Mouse (Mus musculus): ENCODE data around the gene Naa80. TPM values are rescaled to one million over a fixed set of nuclear protein-coding genes. Genes with fewer than 3 reads are reported as not detected.

Naa80 gene
- polyA plus RNA-seq, 1 experiment from 2014 or later = 15.8 TPM

DNA sequence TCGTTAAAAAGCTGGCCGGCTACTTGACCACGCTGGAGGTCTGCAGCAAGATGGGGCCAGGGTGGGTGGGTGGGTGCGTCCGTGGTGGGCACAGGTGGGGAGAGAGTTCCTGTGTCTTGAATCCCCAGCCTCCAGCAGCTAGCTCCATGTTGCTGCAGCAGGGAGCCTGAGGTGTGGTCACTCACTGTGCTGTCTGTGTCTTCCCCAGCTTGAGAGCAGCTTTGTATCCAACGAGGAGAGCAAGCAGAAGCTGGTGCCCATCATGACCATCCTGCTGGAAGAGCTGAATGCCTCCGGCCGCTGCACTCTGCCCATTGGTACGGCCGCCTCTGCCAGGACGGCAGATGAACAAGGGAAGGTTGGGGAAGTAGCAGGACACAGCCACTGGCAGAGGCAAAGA lies 35.4 kb upstream of the Naa80 start:
- H3K27me3 ChIP-seq (replicated peaks) = no peaks in the 10 kb centered on the region; the same call in 1 of the 2 replicates
- H3K9ac ChIP-seq = no peak overlapping the region
- H3K4me1 ChIP-seq = peaks cover 34% of the 10 kb centered on the region
- WGBS = 91% methylated on average over 11 of the region's 11 CpGs
- no peak overlapping the region for H3K27ac ChIP-seq
- peak overlapping the region; percentile 90 for H3K4me2 ChIP-seq (replicated peaks)
- no peak for ATAC-seq (ENCODE audit: low FRiP score, low read depth)
- peaks cover 42% of the 10 kb centered on the region for H3K36me3 ChIP-seq
- no peaks in the 10 kb centered on the region for H3K9me3 ChIP-seq
- H3K4me3 ChIP-seq = no peak overlapping the region

DNA sequence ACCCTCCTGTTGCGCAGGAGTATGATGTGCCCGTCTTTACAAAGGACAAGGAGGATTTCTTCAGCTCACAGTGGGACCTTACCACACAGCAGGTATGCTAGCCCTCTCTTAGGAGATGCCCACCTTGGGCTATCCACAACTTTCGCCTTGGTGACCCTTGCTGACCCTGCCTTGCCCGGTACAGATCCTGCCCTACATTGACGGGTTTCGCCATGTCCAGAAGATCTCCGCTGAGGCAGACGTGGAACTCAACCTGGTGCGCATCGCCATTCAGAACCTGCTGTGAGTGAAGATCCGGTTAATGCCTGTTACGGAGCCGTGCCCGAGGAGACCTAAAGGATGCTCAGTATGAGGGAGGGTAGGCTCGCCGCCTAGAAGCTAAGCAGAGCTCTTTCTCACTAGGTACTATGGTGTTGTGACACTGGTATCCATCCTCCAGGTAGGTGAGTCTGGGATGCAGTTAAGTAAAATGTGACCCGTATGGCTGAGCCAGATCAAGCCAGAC lies 34.4 kb upstream of the Naa80 start:
- Histone ChIP-seq H3K9ac (no peak overlapping the region), H3K27ac (no peak overlapping the region), H3K4me3 (no peak overlapping the region), H3K36me3 (peaks cover 32% of the 10 kb centered on the region), H3K4me2 (replicated peaks) (no peak overlapping the region), H3K9me3 (no peaks in the 10 kb centered on the region), H3K4me1 (peaks cover 34% of the 10 kb centered on the region), H3K27me3 (replicated peaks) (peaks cover 9% of the 10 kb centered on the region)
- 96% methylated on average over 17 of the region's 17 CpGs for WGBS
- ATAC-seq (ENCODE audit: low FRiP score, low read depth) = no peak

GRCm38 (mm10) chr9:107544729-107545128 lies 34.0 kb upstream of the Naa80 start:
- no peak for ATAC-seq (ENCODE audit: low FRiP score, low read depth)
- Histone ChIP-seq H3K27ac (no peak overlapping the region), H3K4me3 (no peak overlapping the region), H3K9ac (no peak overlapping the region), H3K4me1 (peaks cover 34% of the 10 kb centered on the region), H3K9me3 (no peaks in the 10 kb centered on the region), H3K4me2 (replicated peaks) (no peak overlapping the region), H3K36me3 (peaks cover 27% of the 10 kb centered on the region), H3K27me3 (replicated peaks) (peaks cover 14% of the 10 kb centered on the region)
- 92% methylated on average over 12 of the region's 12 CpGs for WGBS

DNA sequence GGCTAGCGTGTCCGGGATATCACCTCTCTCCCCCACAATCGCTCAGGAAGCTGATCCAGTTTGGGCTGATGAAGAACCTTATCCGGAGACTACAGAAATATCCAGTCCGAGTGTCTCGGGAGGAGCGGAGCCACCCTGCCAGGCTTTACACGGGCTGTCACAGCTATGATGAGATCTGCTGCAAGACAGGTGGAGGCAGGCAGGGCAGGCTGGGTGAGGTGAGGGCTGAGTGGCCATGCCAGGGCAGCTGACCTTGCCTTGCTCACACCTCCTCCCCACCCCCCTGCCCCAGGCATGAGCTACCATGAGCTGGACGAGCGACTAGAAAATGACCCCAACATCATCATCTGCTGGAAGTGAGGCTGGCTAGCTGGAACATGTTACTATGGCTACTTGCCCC lies 33.5 kb upstream of the Naa80 start:
- no peak overlapping the region for H3K27ac ChIP-seq
- no peak for ATAC-seq (ENCODE audit: low FRiP score, low read depth)
- H3K36me3 ChIP-seq = peaks cover 23% of the 10 kb centered on the region
- WGBS = 87% methylated on average over 10 of the region's 10 CpGs
- no peak overlapping the region for H3K4me2 ChIP-seq (replicated peaks)
- H3K4me1 ChIP-seq = peaks cover 34% of the 10 kb centered on the region
- no peak overlapping the region for H3K9ac ChIP-seq
- no peaks in the 10 kb centered on the region for H3K9me3 ChIP-seq
- H3K27me3 ChIP-seq (replicated peaks) = peaks cover 19% of the 10 kb centered on the region
- H3K4me3 ChIP-seq = no peak overlapping the region

- Histone ChIP-seq H3K4me1 (peaks cover 34% of the 10 kb centered on the region), H3K4me3 (no peak overlapping the region), H3K4me2 (replicated peaks) (no peak overlapping the region), H3K36me3 (peaks cover 21% of the 10 kb centered on the region), H3K9ac (no peak overlapping the region), H3K9me3 (no peaks in the 10 kb centered on the region), H3K27me3 (replicated peaks) (peaks cover 23% of the 10 kb centered on the region), H3K27ac (no peak overlapping the region)
- WGBS = 9% methylated on average over 3 of the region's 3 CpGs
- no peak for ATAC-seq (ENCODE audit: low FRiP score, low read depth)
Observed at GRCm38 (mm10) chr9:107545602-107546001, 33.1 kb upstream of the Naa80 start.

- no peak within 1 kb of the TSS for H3K27ac ChIP-seq
- H3K4me3 ChIP-seq = no peak within 1 kb of the TSS
- peaks cover 37% of the 10 kb centered on the region for H3K4me1 ChIP-seq
- no peaks in the 10 kb centered on the region for H3K9me3 ChIP-seq
- H3K9ac ChIP-seq = 0 out of 2 replicates have a peak within 1 kb of the TSS, but pooled peaks have one; percentile 13
- peaks cover 37% of the 10 kb centered on the region for H3K27me3 ChIP-seq (replicated peaks)
- H3K36me3 ChIP-seq = peaks cover 21% of the 10 kb centered on the region
- peak within 1 kb of the TSS; percentile 54 for H3K4me2 ChIP-seq (replicated peaks)
- ATAC-seq (ENCODE audit: low FRiP score, low read depth) = peak; percentile 57
- WGBS = 4% methylated on average over 20 of the region's 20 CpGs
Observed at GRCm38 (mm10) chr9:107547026-107547425, 31.7 kb upstream of the Naa80 start, which contains the start of gene Zmynd10. Zmynd10 (plus strand) TSS chr9:107547298.

DNA sequence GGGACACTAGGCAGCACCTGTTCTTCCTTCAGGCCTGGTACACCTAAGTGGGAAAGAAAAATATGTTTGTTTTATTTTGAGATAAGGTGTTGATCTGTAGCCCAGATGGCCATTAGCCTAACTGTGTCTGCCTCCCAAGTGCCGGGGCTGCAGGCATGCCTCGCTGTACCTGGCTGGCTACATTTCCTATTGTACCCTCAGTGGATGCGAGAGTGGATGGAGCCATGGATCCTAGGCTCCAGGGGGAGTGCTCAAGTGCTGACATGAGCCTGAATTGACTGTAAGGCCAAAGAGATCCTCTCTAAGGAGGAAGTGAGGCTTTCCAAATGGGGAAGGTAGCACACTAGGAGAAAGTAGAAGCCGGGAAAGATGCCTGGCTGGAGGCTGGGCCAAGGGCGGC lies 30.7 kb upstream of the Naa80 start:
- Histone ChIP-seq H3K4me1 (peaks cover 33% of the 10 kb centered on the region), H3K27ac (no peak overlapping the region), H3K27me3 (replicated peaks) (peaks cover 46% of the 10 kb centered on the region), H3K4me2 (replicated peaks) (no peak overlapping the region), H3K9me3 (no peaks in the 10 kb centered on the region), H3K9ac (no peak overlapping the region), H3K4me3 (no peak overlapping the region), H3K36me3 (peaks cover 21% of the 10 kb centered on the region)
- ATAC-seq (ENCODE audit: low FRiP score, low read depth) = no peak
- WGBS = 84% methylated on average over 5 of the region's 5 CpGs

GRCm38 (mm10) chr9:107548820-107549219 lies 29.9 kb upstream of the Naa80 start:
- Histone ChIP-seq H3K27ac (no peak overlapping the region), H3K9me3 (no peaks in the 10 kb centered on the region), H3K4me2 (replicated peaks) (no peak overlapping the region), H3K4me1 (peaks cover 40% of the 10 kb centered on the region), H3K27me3 (replicated peaks) (peaks cover 48% of the 10 kb centered on the region), H3K4me3 (no peak overlapping the region), H3K36me3 (peaks cover 15% of the 10 kb centered on the region), H3K9ac (no peak overlapping the region)
- WGBS = 91% methylated on average over 10 of the region's 10 CpGs
- ATAC-seq (ENCODE audit: low FRiP score, low read depth) = no peak

- Histone ChIP-seq H3K27me3 (replicated peaks) (peaks cover 48% of the 10 kb centered on the region), H3K36me3 (peaks cover 8% of the 10 kb centered on the region), H3K9ac (no peak overlapping the region), H3K27ac (no peak overlapping the region), H3K9me3 (no peaks in the 10 kb centered on the region), H3K4me3 (no peak overlapping the region), H3K4me2 (replicated peaks) (no peak overlapping the region), H3K4me1 (peaks cover 43% of the 10 kb centered on the region)
- ATAC-seq (ENCODE audit: low FRiP score, low read depth) = no peak
- 91% methylated on average over 20 of the region's 20 CpGs for WGBS
Observed at GRCm38 (mm10) chr9:107549297-107550074, 29.2 kb upstream of the Naa80 start.

DNA sequence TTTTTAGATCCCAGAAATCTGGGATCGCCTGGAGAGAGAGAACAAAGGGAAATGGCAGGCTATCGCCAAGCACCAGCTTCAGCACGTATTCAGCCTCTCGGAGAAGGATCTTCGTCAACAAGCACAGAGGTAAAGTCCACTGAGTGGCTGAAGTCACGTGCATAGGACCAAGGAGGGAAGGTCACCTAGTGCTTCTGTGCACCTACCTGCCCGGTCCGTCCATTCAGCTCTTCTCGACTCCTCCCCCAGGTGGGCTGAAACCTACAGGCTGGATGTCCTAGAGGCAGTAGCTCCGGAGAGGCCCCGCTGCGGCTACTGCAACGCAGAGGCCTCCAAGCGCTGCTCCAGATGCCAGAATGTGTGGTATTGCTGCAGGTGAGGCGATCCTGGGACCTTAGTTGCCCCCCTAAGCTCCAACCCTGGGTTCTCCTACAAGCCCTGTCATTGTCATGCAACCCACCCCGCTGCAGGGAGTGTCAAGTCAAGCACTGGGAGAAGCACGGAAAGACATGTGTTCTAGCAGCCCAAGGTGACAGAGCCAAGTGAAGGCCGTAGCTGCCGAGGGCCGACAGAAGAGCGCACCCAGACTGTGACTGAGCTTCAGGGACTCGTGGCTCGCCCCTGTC lies 28.1 kb upstream of the Naa80 start:
- Histone ChIP-seq H3K4me2 (replicated peaks) (peak overlapping the region; percentile 73), H3K27me3 (replicated peaks) (peaks cover 48% of the 10 kb centered on the region), H3K36me3 (no peaks in the 10 kb centered on the region), H3K4me1 (peaks cover 48% of the 10 kb centered on the region), H3K9ac (no peak overlapping the region), H3K9me3 (no peaks in the 10 kb centered on the region), H3K27ac (no peak overlapping the region), H3K4me3 (no peak overlapping the region; the same call in 1 of the 2 replicates)
- no peak for ATAC-seq (ENCODE audit: low FRiP score, low read depth)
- WGBS = 23% methylated on average over 23 of the region's 23 CpGs

DNA sequence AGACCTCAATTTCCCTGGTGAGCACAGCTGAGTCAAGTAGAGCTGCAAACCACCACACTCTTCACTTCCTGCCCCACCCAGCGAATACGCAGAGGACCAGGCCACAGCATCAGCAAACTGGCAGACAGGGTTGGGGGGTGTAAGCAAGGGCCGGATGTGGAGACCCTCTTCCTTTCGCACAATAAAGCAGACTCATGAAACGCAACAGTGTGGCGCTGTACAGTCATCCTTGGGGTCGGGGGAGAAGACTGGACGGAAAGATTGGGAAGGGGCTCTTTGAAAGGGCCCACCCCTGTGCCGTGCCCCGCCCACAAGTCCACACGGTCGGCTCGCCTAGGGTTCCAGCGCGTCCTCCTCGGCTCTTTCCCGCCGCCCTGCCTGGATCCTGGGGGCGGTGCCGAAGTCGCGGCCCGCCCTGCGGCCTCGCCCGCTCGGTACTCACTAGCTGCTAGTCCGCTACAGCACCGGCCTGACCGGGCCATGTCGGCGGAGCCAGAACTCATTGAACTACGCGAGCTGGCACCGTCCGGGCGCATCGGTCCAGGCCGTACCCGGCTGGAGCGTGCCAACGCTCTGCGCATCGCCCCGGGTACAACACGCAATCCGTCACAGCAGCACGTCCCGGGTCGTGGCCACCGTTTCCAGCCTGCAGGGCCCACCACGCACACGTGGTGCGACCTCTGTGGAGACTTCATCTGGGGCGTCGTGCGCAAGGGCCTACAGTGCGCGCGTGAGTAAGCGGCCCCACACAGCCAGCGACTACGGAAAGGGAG lies 27.4 kb upstream of the Naa80 start, which contains the start of gene Rassf1:
Rassf1 (plus strand) TSS at position 439 of the 773 bp plus-strand sequence.
- peak within 1 kb of the TSS; percentile 35 for H3K4me3 ChIP-seq
- no peak for ATAC-seq (ENCODE audit: low FRiP score, low read depth)
- peaks cover 55% of the 10 kb centered on the region for H3K4me1 ChIP-seq
- H3K9me3 ChIP-seq = no peaks in the 10 kb centered on the region
- H3K9ac ChIP-seq = peak within 1 kb of the TSS; percentile 55
- H3K36me3 ChIP-seq = no peaks in the 10 kb centered on the region
- H3K27me3 ChIP-seq (replicated peaks) = peaks cover 48% of the 10 kb centered on the region
- WGBS = under 1% methylated on average over 62 of the region's 63 CpGs
- H3K27ac ChIP-seq = no peak within 1 kb of the TSS
- H3K4me2 ChIP-seq (replicated peaks) = peak within 1 kb of the TSS; percentile 73

DNA sequence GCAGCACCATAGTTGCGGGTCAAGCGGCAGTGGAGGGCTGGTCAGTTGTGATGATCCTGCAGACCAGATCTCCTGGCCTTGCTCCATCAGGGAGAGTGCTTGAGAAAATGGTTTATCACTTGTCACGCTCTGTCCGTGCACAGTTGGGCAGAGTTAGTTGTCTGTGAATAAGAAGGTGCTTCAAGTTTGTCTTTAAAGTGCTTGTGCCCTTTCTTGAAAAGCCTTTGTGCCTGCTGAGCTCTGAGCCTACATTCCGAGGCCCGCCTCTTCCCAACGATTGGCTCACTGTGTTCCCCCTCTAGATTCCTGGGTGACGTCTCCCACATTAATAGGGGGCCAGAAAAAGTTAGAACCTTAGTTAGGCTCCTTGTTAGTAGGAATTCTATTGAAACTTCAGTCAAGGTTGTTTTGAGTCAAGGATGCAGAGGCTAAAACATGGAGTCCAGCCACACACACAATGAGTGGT lies 26.8 kb upstream of the Naa80 start:
- peaks cover 48% of the 10 kb centered on the region for H3K27me3 ChIP-seq (replicated peaks)
- no peak for ATAC-seq (ENCODE audit: low FRiP score, low read depth)
- H3K27ac ChIP-seq = no peak overlapping the region
- no peaks in the 10 kb centered on the region for H3K9me3 ChIP-seq
- H3K36me3 ChIP-seq = peaks cover 4% of the 10 kb centered on the region; the same call in 1 of the 2 replicates
- H3K4me1 ChIP-seq = peaks cover 54% of the 10 kb centered on the region
- H3K4me3 ChIP-seq = peak overlapping the region; percentile 35; the same call in 1 of the 2 replicates
- WGBS = 4% methylated on average over 8 of the region's 8 CpGs
- peak overlapping the region; percentile 73 for H3K4me2 ChIP-seq (replicated peaks)
- H3K9ac ChIP-seq = peak overlapping the region; percentile 55

All from neural tube, embryonic 12.5 days (tissue).